Mouse (Mus musculus) heart, postnatal 0 days (tissue): ENCODE measurements around the gene Acap1. TPM values are rescaled to one million over a fixed set of nuclear protein-coding genes. Genes with fewer than 3 reads are reported as not detected.

ENCODE experiments used
- ATAC-seq: fragments of 200-750 bp; cut with Nextera tagmentation; 2 replicates; pipeline ENCODE4 v1.8.0; 2017; ENCODE audit warnings: low read depth, moderate number of reproducible peaks, moderate library complexity; ENCODE audit not compliant: insufficient read depth
- DNase-seq: peaks from one replicate; pipeline ENCODE4 v3.0.0-alpha.2; 2016; ENCODE audit warnings: low spot score
- H3K27ac ChIP-seq: fragments of 300-500 bp; sonication (generic); 2 replicates; pipeline ENCODE4 v1.5.1; 2014; ENCODE audit warnings: low read depth, mild to moderate bottlenecking
- H3K27me3 ChIP-seq: fragments of 300-500 bp; sonication (generic); 2 replicates; pipeline ENCODE4 v1.6.1; 2014; ENCODE audit warnings: low read length, mixed read lengths; ENCODE audit not compliant: control insufficient read depth, insufficient read depth
- H3K36me3 ChIP-seq: fragments of 300-500 bp; sonication (generic); replicated peaks from 2 replicates; pipeline ENCODE4 v1.6.1; 2014; ENCODE audit warnings: low read length, mixed read lengths; ENCODE audit not compliant: control insufficient read depth, insufficient read depth
- H3K4me1 ChIP-seq: fragments of 300-500 bp; sonication (generic); 2 replicates; pipeline ENCODE4 v1.6.1; 2014; ENCODE audit warnings: antibody characterized with exemption; ENCODE audit not compliant: control insufficient read depth, insufficient read depth
- H3K4me2 ChIP-seq: fragments of 300-500 bp; sonication (generic); 2 replicates; pipeline ENCODE4 v1.6.1; 2014; ENCODE audit warnings: low read depth, mild to moderate bottlenecking, low read length, moderate library complexity
- H3K4me3 ChIP-seq: fragments of 300-500 bp; sonication (generic); 2 replicates; pipeline ENCODE4 v1.5.1; 2014; ENCODE audit warnings: low read depth, low read length
- H3K9ac ChIP-seq: fragments of 300-500 bp; sonication (generic); replicated peaks from 2 replicates; pipeline ENCODE4 v1.6.1; 2014; ENCODE audit warnings: low read depth, low read length, mixed read lengths
- H3K9me3 ChIP-seq: fragments of 300-500 bp; sonication (generic); replicated peaks from 2 replicates; pipeline ENCODE4 v1.6.1; 2016; ENCODE audit warnings: low read length; ENCODE audit not compliant: control insufficient read depth
- CTCF ChIP-seq: IDR thresholded peaks from 2 replicates; pipeline ENCODE4 v1.5.1; 2016; ENCODE audit warnings: antibody characterized with exemption, control low read depth, low read depth
- EP300 ChIP-seq: IDR thresholded peaks from 2 replicates; pipeline ENCODE4 v1.6.1; 2016; ENCODE audit warnings: antibody characterized with exemption, low read depth
- WGBS: fragments of 180-500 bp; shearing (Covaris S2); extraction: QIAGEN DNeasy Blood & Tissue Kit; methylation state at CpG from one replicate; pipeline ENCODE4 v1.1.7; 2014; 5-methylcytosine and 5-hydroxymethylcytosine counted together
- polyA plus RNA-seq: library from polyadenylated mRNA; unstranded; fragments of >200 nt; fragmentation: Nextera tagmentation; extraction: Ambion mirVana; gene quantifications from 2 replicates; pipeline ENCODE4 v1.2.1, GENCODE M21; 2015
- total RNA-seq: library from RNA; depleted of rRNA; stranded (reverse); fragments of >200 nt; gene quantifications from 2 replicates; pipeline ENCODE4 v1.2.3, GENCODE M21; 2014; ENCODE audit warnings: low replicate concordance

The Acap1 gene
- total and polyA plus RNA-seq, 2 experiments from 2014 or later: 2.5 TPM

DNA sequence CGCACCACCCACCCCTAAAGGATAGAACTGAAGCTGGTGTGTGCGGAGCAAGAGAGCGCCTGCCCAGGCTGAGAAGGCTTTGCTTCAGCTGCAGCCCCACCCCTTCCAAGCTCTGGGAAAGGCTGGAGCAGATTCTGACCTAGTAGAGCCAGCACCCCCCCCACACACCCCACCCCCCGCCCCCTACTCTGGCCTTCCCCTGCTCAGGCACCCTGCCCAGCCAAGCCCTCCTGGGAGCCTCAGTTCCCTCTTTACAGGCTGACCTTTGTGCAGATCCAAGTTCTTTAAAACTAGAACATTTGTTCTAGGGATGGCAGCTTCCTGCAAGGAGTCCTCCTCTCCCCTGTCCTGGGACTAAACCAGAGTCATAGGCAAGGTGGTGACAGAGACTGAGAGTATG, 42.0 kb upstream of the Acap1 start:
- Histone ChIP-seq H3K27me3 (peaks cover 8% of the 10 kb centered on the region), H3K36me3 (0 out of 2 replicates have a peak, but pooled peaks cover 3% of the 10 kb centered on the region), H3K4me1 (peaks cover 30% of the 10 kb centered on the region), H3K9ac (peak overlapping the region; percentile 51; the same call in 1 of the 2 replicates), H3K27ac (peak overlapping the region; percentile 88), H3K9me3 (no peaks in the 10 kb centered on the region), H3K4me2 (peak overlapping the region; percentile 92), H3K4me3 (no peak overlapping the region)
- WGBS: 26% methylated on average over 4 of the region's 4 CpGs
- ATAC-seq (peak; percentile 15; the same call in 1 of the 2 replicates), DNase-seq (peak; percentile 53)
- no peak for TF ChIP-seq EP300
- no peak for TF ChIP-seq CTCF

DNA sequence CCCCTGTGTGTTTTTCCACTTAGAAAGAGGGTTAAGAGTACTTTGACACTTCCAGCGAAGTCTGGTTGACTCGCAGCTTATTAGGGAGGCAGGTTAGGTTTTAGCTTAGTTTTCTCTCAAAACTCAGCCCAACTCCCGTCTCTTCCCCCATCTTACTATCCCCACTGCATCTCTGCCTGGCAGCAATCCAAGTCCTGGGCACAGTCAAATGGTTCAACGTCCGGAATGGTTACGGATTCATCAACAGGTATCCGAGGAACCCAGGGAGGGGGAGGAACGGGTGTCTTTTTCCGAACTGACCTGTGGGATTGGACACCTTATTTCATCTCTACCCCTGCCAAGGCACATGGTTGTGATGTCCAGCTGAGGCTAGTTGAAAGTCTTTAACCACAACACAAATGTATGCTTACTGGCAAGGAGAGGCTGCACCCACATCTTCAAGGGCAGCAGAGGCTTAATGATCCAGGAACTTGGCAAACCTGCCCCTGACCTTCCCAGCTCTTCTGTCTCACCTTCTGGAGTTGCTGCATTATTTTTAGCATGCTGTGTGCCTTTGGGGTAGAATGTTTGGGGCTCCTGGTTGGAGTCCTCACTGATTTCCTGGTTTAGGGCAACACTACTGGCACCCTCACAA, 41.5 kb upstream of the Acap1 start:
- ATAC-seq (peak; percentile 6; the same call in 1 of the 2 replicates), DNase-seq (peak; percentile 50)
- H3K4me2 ChIP-seq: peak overlapping the region; percentile 92
- TF ChIP-seq EP300: no peak
- H3K27ac ChIP-seq: peak overlapping the region; percentile 88
- peaks cover 8% of the 10 kb centered on the region for H3K27me3 ChIP-seq
- H3K9me3 ChIP-seq: no peaks in the 10 kb centered on the region
- H3K4me1 ChIP-seq: peaks cover 30% of the 10 kb centered on the region
- peak overlapping the region; percentile 51; the same call in 1 of the 2 replicates for H3K9ac ChIP-seq
- peak overlapping the region; percentile 57 for H3K4me3 ChIP-seq
- no peaks in the 10 kb centered on the region for H3K36me3 ChIP-seq
- 41% methylated on average over 9 of the region's 9 CpGs for WGBS

DNA sequence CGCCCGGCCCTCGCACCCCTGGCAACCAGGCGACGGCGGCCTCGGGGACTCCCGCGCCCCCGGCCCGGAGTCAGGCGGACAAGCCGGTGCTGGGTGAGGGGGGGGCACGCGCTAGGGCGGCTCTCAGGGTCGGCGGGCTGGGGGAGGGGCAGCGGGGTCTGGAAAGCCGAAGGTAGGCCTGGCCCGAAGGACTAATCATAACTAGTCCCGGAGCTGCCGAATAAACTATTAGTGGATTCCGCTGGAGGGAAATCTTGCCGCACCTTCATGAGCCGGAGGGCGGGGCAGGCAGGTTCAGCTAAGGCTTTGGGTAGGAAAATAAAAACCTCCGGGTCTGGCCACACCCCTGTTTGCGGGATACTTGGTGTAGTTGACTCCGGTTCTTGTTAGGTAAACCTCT, 40.8 kb upstream of the Acap1 start:
- peak overlapping the region; percentile 88 for H3K27ac ChIP-seq
- DNase-seq (no peak), ATAC-seq (no peak)
- TF ChIP-seq EP300: no peak
- no peak for TF ChIP-seq CTCF
- no peaks in the 10 kb centered on the region for H3K9me3 ChIP-seq
- H3K27me3 ChIP-seq: peaks cover 8% of the 10 kb centered on the region
- 4% methylated on average over 29 of the region's 30 CpGs for WGBS
- no peaks in the 10 kb centered on the region for H3K36me3 ChIP-seq
- peaks cover 30% of the 10 kb centered on the region for H3K4me1 ChIP-seq
- H3K4me2 ChIP-seq: peak overlapping the region; percentile 92
- peak overlapping the region; percentile 51 for H3K9ac ChIP-seq
- H3K4me3 ChIP-seq: peak overlapping the region; percentile 57

DNA sequence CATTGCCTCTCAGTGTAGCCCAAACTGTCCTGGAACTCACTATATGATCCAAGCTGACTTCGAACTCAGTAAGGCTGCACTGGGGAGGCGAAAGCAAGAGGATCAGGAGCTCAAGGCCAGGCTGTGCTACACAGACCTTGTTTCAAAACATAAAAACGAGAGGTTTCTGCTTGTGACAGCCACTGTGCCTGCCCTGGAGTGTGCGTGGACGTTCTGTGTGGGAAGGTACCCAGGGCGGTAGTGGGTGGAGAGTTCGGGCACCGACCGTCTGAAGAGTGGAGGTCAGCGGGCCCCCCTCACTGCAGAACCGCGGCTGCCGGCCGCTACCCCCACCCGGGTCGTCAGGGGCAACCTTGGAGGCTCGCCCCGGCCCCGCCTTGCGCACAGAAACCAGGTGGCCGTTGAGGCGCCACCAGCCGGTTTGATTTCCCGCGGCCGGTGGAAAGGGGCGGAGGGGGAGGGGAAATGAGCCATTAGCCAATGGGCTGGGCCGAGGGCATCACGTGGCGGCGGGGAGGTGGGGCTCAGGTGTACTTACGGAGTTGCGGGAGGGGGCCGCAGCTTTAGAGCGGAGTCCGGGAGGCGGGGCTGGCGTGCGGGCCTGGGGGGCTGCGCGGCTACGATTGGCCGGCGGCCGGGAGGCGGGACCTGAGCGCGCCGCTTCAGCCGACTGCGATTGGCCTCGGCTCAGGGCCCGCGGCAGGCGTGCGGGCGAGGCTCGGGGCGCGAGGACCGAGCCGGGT, 40.0 kb upstream of the Acap1 start, which contains the start of gene Ybx2:
Ybx2 (plus strand) TSS at position 660 of the 743 bp plus-strand sequence.
- peak; percentile 80 for ATAC-seq
- DNase-seq: peak; percentile 82
- H3K9me3 ChIP-seq: no peaks in the 10 kb centered on the region
- peaks cover 8% of the 10 kb centered on the region for H3K27me3 ChIP-seq
- H3K27ac ChIP-seq: peak within 1 kb of the TSS; percentile 88
- TF ChIP-seq EP300: no peak; the same call in 1 of the 2 replicates
- no peak for TF ChIP-seq CTCF
- H3K4me3 ChIP-seq: peak within 1 kb of the TSS; percentile 57
- WGBS: 3% methylated on average over 48 of the region's 62 CpGs
- no peaks in the 10 kb centered on the region for H3K36me3 ChIP-seq
- peak within 1 kb of the TSS; percentile 51 for H3K9ac ChIP-seq
- H3K4me2 ChIP-seq: peak within 1 kb of the TSS; percentile 92
- H3K4me1 ChIP-seq: peaks cover 30% of the 10 kb centered on the region

DNA sequence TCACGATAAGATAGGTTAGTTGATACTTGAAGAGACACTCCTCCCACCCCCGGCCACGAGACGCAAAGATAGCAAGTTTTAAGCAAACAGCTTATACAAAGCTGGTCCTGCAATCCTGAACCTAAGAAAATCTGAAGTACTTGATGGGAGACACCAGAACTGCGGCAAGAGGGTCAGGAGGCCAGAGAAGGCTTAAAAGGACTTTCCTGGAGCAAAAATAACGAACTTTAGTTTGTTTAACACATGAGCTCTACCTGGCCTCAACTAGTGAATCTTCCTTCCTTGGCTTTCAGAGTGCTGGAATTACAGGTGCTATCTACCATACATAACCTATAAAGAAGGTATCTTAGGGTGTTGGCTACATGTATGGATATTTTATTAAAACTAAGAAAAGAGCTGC, 39.3 kb upstream of the Acap1 start:
- Histone ChIP-seq H3K4me3 (peak overlapping the region; percentile 57), H3K27ac (no peak overlapping the region), H3K9me3 (no peaks in the 10 kb centered on the region)

More for the DNA sequence above, 39.3 kb upstream of the Acap1 start:
- DNase-seq: no peak
- Histone ChIP-seq H3K27me3 (peaks cover 8% of the 10 kb centered on the region), H3K4me1 (peaks cover 30% of the 10 kb centered on the region), H3K36me3 (no peaks in the 10 kb centered on the region), H3K9ac (no peak overlapping the region), H3K4me2 (peak overlapping the region; percentile 43)
- TF ChIP-seq EP300 (no peak), CTCF (no peak)
- no peak for ATAC-seq
- WGBS: 18% methylated on average over 6 of the region's 6 CpGs
